Comparison of ENCODE assay signal across 8 mouse cellular contexts in the genomic region with DNA sequence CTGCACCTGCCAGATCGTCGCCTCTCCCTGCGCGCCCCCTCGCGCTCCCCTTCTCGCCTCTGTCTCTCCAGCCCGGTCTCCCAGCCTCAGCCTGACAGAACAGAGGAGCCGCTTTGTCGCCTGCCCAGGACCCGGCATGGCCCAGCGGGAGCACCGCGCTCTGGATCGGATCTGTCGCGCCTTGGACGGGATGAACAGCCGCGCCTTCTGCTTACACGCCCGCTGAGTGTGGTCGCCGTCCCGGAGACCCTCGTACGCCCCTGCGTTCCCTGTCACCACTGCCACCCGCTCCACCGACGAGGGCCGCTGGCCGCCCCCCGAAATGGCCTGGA. TPM values are rescaled to one million over a fixed set of nuclear protein-coding genes. Genes with fewer than 3 reads are reported as not detected.
DNase-seq lines count a peak whose midpoint lies in the region; ATAC-seq lines count a peak whose summit lies in the region.

No protein-coding gene starts in this region.

- H3K4me1 ChIP-seq in kidney, embryonic 15.5 days, result peaks cover 56% of the 10 kb centered on the region
- peaks cover 43% of the 10 kb centered on the region for H3K4me1 ChIP-seq in embryonic facial prominence, embryonic 10.5 days
- H3K4me1 ChIP-seq in hindbrain, embryonic 13.5 days (replicated peaks), result peaks cover 55% of the 10 kb centered on the region
- H3K4me1 ChIP-seq in midbrain, embryonic 12.5 days, result peaks cover 55% of the 10 kb centered on the region

- under 1% methylated on average over 28 of the region's 34 CpGs for WGBS in kidney, embryonic 15.5 days
- under 1% methylated on average over 34 of the region's 34 CpGs for WGBS in embryonic facial prominence, embryonic 10.5 days
- under 1% methylated on average over 34 of the region's 34 CpGs for WGBS in hindbrain, embryonic 13.5 days
- WGBS in midbrain, embryonic 12.5 days, result 1% methylated on average over 32 of the region's 34 CpGs

- peaks cover 17% of the 10 kb centered on the region for H3K36me3 ChIP-seq in kidney, embryonic 15.5 days
- no peaks in the 10 kb centered on the region for H3K36me3 ChIP-seq in embryonic facial prominence, embryonic 10.5 days (replicated peaks)
- peaks cover 26% of the 10 kb centered on the region for H3K36me3 ChIP-seq in hindbrain, embryonic 13.5 days
- H3K36me3 ChIP-seq in midbrain, embryonic 12.5 days, result peaks cover 12% of the 10 kb centered on the region; the same call in 1 of the 2 replicates

- no peak for ATAC-seq in kidney, embryonic 15.5 days (replicated peaks; ENCODE audit: low FRiP score)
- ATAC-seq in hindbrain, embryonic 13.5 days (ENCODE audit: low FRiP score), result no peak; the same call in 1 of the 2 replicates
- no peak; the same call in 1 of the 2 replicates for ATAC-seq in midbrain, embryonic 12.5 days (ENCODE audit: low FRiP score, low read depth)

- peaks cover 30% of the 10 kb centered on the region for H3K27me3 ChIP-seq in kidney, embryonic 15.5 days
- peaks cover 86% of the 10 kb centered on the region for H3K27me3 ChIP-seq in embryonic facial prominence, embryonic 10.5 days (replicated peaks; ENCODE audit: low read depth, poor library complexity, severe bottlenecking)
- peaks cover 6% of the 10 kb centered on the region; the same call in 1 of the 2 replicates for H3K27me3 ChIP-seq in hindbrain, embryonic 13.5 days
- peaks cover 50% of the 10 kb centered on the region for H3K27me3 ChIP-seq in midbrain, embryonic 12.5 days

- H3K27ac ChIP-seq in kidney, embryonic 15.5 days, result peak overlapping the region; percentile 92
- peak overlapping the region; percentile 77 for H3K27ac ChIP-seq in embryonic facial prominence, embryonic 10.5 days (replicated peaks)
- peak overlapping the region; percentile 99 for H3K27ac ChIP-seq in hindbrain, embryonic 13.5 days
- peak overlapping the region; percentile 91 for H3K27ac ChIP-seq in midbrain, embryonic 12.5 days (replicated peaks)

- H3K4me3 ChIP-seq in kidney, embryonic 15.5 days (replicated peaks), result peak overlapping the region; percentile 66
- H3K4me3 ChIP-seq in embryonic facial prominence, embryonic 10.5 days, result peak overlapping the region; percentile 68
- H3K4me3 ChIP-seq in hindbrain, embryonic 13.5 days, result peak overlapping the region; percentile 87
- H3K4me3 ChIP-seq in midbrain, embryonic 12.5 days, result peak overlapping the region; percentile 69

- H3K4me2 ChIP-seq in kidney, embryonic 15.5 days, result peak overlapping the region; percentile 94
- peak overlapping the region; percentile 70 for H3K4me2 ChIP-seq in hindbrain, embryonic 13.5 days
- peak overlapping the region; percentile 90 for H3K4me2 ChIP-seq in midbrain, embryonic 12.5 days (replicated peaks)

- no peaks in the 10 kb centered on the region for H3K9me3 ChIP-seq in kidney, embryonic 15.5 days (replicated peaks)
- H3K9me3 ChIP-seq in embryonic facial prominence, embryonic 10.5 days, result no peaks in the 10 kb centered on the region
- no peaks in the 10 kb centered on the region for H3K9me3 ChIP-seq in hindbrain, embryonic 13.5 days
- H3K9me3 ChIP-seq in midbrain, embryonic 12.5 days, result no peaks in the 10 kb centered on the region

- peak overlapping the region; percentile 76 for H3K9ac ChIP-seq in kidney, embryonic 15.5 days
- peak overlapping the region; percentile 97 for H3K9ac ChIP-seq in hindbrain, embryonic 13.5 days
- H3K9ac ChIP-seq in midbrain, embryonic 12.5 days (replicated peaks), result peak overlapping the region; percentile 79

- no peak for DNase-seq in kidney, postnatal 36 days
- DNase-seq in embryonic facial prominence, embryonic 10.5 days (ENCODE audit: low spot score), result no peak
- DNase-seq in layer of hippocampus, postnatal 14 days (ENCODE audit: low spot score in 2 of 2), result no peak
- no peak for DNase-seq in embryo, embryonic 11 days
- DNase-seq in cerebellum, postnatal 14 days, result no peak

RNA-seq across cellular contexts. Expression of a gene that starts 0.8 kb away (rescaled TPM):
- polyA plus RNA-seq in kidney, embryonic 15.5 days (2015; fragmentation: Nextera tagmentation; extraction: Ambion mirVana), result 19.8 and 19.9 TPM in 2 replicates
- 4.4 and 4.6 TPM in 2 replicates for polyA plus RNA-seq in embryonic facial prominence, embryonic 10.5 days (2016; fragmentation: Nextera tagmentation; extraction: Ambion mirVana)
- polyA plus RNA-seq in hindbrain, embryonic 13.5 days (2015; fragmentation: Nextera tagmentation; extraction: Ambion mirVana), result 48.0 and 51.5 TPM in 2 replicates
- polyA plus RNA-seq in midbrain, embryonic 12.5 days (2016; fragmentation: Nextera tagmentation; extraction: Ambion mirVana), result 26.6 and 31.9 TPM in 2 replicates
- total RNA-seq in layer of hippocampus, postnatal 14 days (2021), result 10 to 100 TPM; 38.7 to 40.4 TPM
